Comparison of ENCODE assay signal across 9 mouse cellular contexts in the genomic region with DNA sequence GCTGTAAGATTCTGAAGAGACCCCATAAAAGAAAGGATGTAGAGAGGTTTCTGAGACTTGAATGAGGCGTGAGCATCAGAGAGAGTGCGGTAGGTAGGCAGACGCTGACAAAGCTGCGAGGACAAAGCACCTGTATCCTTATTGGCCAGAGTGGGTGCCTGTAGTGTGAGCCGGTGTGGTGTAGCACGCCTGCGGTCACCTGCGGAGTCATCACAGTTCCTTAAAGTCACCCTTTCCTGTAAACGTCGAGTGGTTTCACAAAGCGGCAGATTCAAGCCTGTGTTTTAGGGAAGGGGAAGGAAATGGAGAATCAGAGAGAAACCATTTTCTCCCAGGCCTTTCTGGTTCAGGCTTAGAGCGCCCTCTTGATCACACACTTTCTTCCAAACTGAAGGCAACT. TPM values are rescaled to one million over a fixed set of nuclear protein-coding genes. Genes with fewer than 3 reads are reported as not detected.
DNase-seq lines count a peak whose midpoint lies in the region; ATAC-seq lines count a peak whose summit lies in the region.
"Had no signal": no experiment of that assay in that cellular context is flagged by ENCODE, and none has a peak within 500 bp of the region (broad histone marks: within the 10 kb centered on the region; RNA-seq: fewer than 3 reads in every experiment).

No protein-coding gene starts in this region.

- H3K4me2 ChIP-seq in limb, embryonic 11.5 days (ENCODE audit: low read depth, severe bottlenecking) = no peak overlapping the region
- no peak overlapping the region for H3K4me2 ChIP-seq in hindbrain, embryonic 16.5 days (ENCODE audit: low read length)
- H3K4me2 ChIP-seq: midbrain, embryonic 12.5 days had no signal

- no peak overlapping the region for H3K27ac ChIP-seq in limb, embryonic 11.5 days (replicated peaks; ENCODE audit: low read depth, low read length)
- H3K27ac ChIP-seq in limb, embryonic 10.5 days = no peak overlapping the region
- H3K27ac ChIP-seq in hindbrain, embryonic 16.5 days (ENCODE audit: low read depth, low read length) = no peak overlapping the region
- H3K27ac ChIP-seq: midbrain, embryonic 12.5 days had no signal

- H3K27me3 ChIP-seq in limb, embryonic 11.5 days (ENCODE audit: control insufficient read depth, insufficient read depth, low read length) = no peaks in the 10 kb centered on the region
- H3K27me3 ChIP-seq in limb, embryonic 10.5 days (ENCODE audit: low read depth, poor library complexity, severe bottlenecking) = no peaks in the 10 kb centered on the region
- H3K27me3 ChIP-seq in hindbrain, embryonic 16.5 days (replicated peaks; ENCODE audit: control insufficient read depth, insufficient read depth, low read length) = no peaks in the 10 kb centered on the region

- ATAC-seq in limb, embryonic 11.5 days (ENCODE audit: insufficient number of reproducible peaks, low FRiP score, low TSS enrichment, low read depth) = no peak
- ATAC-seq in hematopoietic stem cell, adult 5-6 weeks (replicated peaks in 1 of 2; ENCODE audit: insufficient read depth in 1 of 2, low FRiP score in 2 of 2, low TSS enrichment in 1 of 2, low read depth in 1 of 2, poor library complexity in 2 of 2, severe bottlenecking in 2 of 2) = peak; percentile 95 to 99
- ATAC-seq in hindbrain, embryonic 16.5 days = no peak

- WGBS in limb, embryonic 11.5 days = 37% methylated on average over 12 of the region's 12 CpGs
- 40% methylated on average over 12 of the region's 12 CpGs for WGBS in limb, embryonic 10.5 days
- 39% methylated on average over 12 of the region's 12 CpGs for WGBS in hindbrain, embryonic 16.5 days

- peak; percentile 26 for DNase-seq in limb, embryonic 11.5 days (ENCODE audit: low spot score)
- no peak for DNase-seq in limb, embryonic 10.5 days (ENCODE audit: low spot score)
- DNase-seq in T-cell, adult 2 months (ENCODE audit: low spot score) = peak; percentile 69
- peak; percentile 58 for DNase-seq in thymus, postnatal 0 days (ENCODE audit: low spot score)
- no peak for DNase-seq in cerebellum, adult 9-10 months
- DNase-seq: left cerebral cortex, postnatal 4 days had no signal

- no peaks in the 10 kb centered on the region for H3K4me1 ChIP-seq in limb, embryonic 11.5 days (ENCODE audit: control insufficient read depth, insufficient read depth, low read length)
- H3K4me1 ChIP-seq in limb, embryonic 10.5 days = no peaks in the 10 kb centered on the region
- no peaks in the 10 kb centered on the region for H3K4me1 ChIP-seq in hindbrain, embryonic 16.5 days (ENCODE audit: control insufficient read depth, insufficient read depth, low read depth, low read length)
- H3K4me1 ChIP-seq: midbrain, embryonic 12.5 days had no signal

- no peaks in the 10 kb centered on the region for H3K9me3 ChIP-seq in limb, embryonic 11.5 days (ENCODE audit: control insufficient read depth, low read length)
- no peaks in the 10 kb centered on the region for H3K9me3 ChIP-seq in limb, embryonic 10.5 days (replicated peaks)
- H3K9me3 ChIP-seq in hindbrain, embryonic 16.5 days (ENCODE audit: control insufficient read depth, low read length) = no peaks in the 10 kb centered on the region
- H3K9me3 ChIP-seq: midbrain, embryonic 12.5 days had no signal

- H3K36me3 ChIP-seq in limb, embryonic 11.5 days (ENCODE audit: control insufficient read depth, insufficient read depth, low read length) = no peaks in the 10 kb centered on the region
- no peaks in the 10 kb centered on the region for H3K36me3 ChIP-seq in limb, embryonic 10.5 days
- H3K36me3 ChIP-seq in hindbrain, embryonic 16.5 days (ENCODE audit: control insufficient read depth, insufficient read depth, low read length) = no peaks in the 10 kb centered on the region
- H3K36me3 ChIP-seq: midbrain, embryonic 12.5 days had no signal

- no peak overlapping the region for H3K9ac ChIP-seq in limb, embryonic 11.5 days (ENCODE audit: low read length)
- no peak overlapping the region for H3K9ac ChIP-seq in hindbrain, embryonic 16.5 days (ENCODE audit: low read depth, low read length)
- H3K9ac ChIP-seq: midbrain, embryonic 12.5 days had no signal

- H3K4me3 ChIP-seq in limb, embryonic 11.5 days (ENCODE audit: low read depth, low read length) = no peak overlapping the region
- no peak overlapping the region for H3K4me3 ChIP-seq in limb, embryonic 10.5 days
- no peak overlapping the region for H3K4me3 ChIP-seq in hindbrain, embryonic 16.5 days (ENCODE audit: low read length)
- H3K4me3 ChIP-seq: midbrain, embryonic 12.5 days had no signal

RNA-seq across cellular contexts. Expression of gene Dnah5, which starts 13.9 kb away (rescaled TPM):
- polyA plus RNA-seq in limb, embryonic 11.5 days (2014; fragmentation: Nextera tagmentation; extraction: Ambion mirVana) = not detected in 2 replicates
- not detected in 2 replicates for polyA plus RNA-seq in limb, embryonic 10.5 days (2016; fragmentation: Nextera tagmentation; extraction: Ambion mirVana)
- not detected in 2 replicates for total RNA-seq in hematopoietic stem cell, adult 5-6 weeks (2017)
- polyA plus RNA-seq in thymus, postnatal 0 days (2015; fragmentation: Nextera tagmentation; extraction: Ambion mirVana) = 0.03 and 0.08 TPM in 2 replicates
- polyA plus RNA-seq in hindbrain, embryonic 16.5 days (2015; fragmentation: Nextera tagmentation; extraction: Ambion mirVana) = 0.15 and 0.21 TPM in 2 replicates

Comparison
In these comparisons a context has a peak if more than half of its experiments do, and no peak if none do; other contexts are left out.
1. DNase-seq: peak in limb, embryonic 11.5 days (single experiment), T-cell, adult 2 months (single experiment) and thymus, postnatal 0 days (single experiment); none in limb, embryonic 10.5 days (single experiment) and cerebellum, adult 9-10 months (single experiment).
2. ATAC-seq: peak in hematopoietic stem cell, adult 5-6 weeks (2 of 2); none in limb, embryonic 11.5 days (single experiment) and hindbrain, embryonic 16.5 days (single experiment).